Mouse (Mus musculus) midbrain, embryonic 14.5 days (tissue): ENCODE results near the gene Zfr2. TPM values are rescaled to one million over a fixed set of nuclear protein-coding genes. Genes with fewer than 3 reads are reported as not detected.
A peak's percentile ranks its signal among the peaks of the same experiment; 100 is the strongest.

Experiments
- ATAC-seq: fragments of 200-750 bp; cut with Nextera tagmentation; 2 replicates; pipeline ENCODE4 v1.8.0; 2017; ENCODE audit warnings: moderate number of reproducible peaks, moderate library complexity; ENCODE audit not compliant: low FRiP score, low TSS enrichment
- DNase-seq: peaks from one replicate; pipeline ENCODE4 v3.0.0-alpha.2; 2015
- H3K27ac ChIP-seq: fragments of 300-500 bp; sonication (generic); replicated peaks from 2 replicates; pipeline ENCODE4 v1.5.1; 2014; ENCODE audit warnings: mild to moderate bottlenecking, low read depth, low read length, moderate library complexity
- H3K27me3 ChIP-seq: fragments of 300-500 bp; sonication (generic); 2 replicates; pipeline ENCODE4 v1.6.1; 2014; ENCODE audit warnings: low read length, control low read depth, mixed read lengths; ENCODE audit not compliant: control insufficient read depth, insufficient read depth
- H3K36me3 ChIP-seq: fragments of 300-500 bp; sonication (generic); 2 replicates; pipeline ENCODE4 v1.6.1; 2014; ENCODE audit warnings: low read length, control low read depth; ENCODE audit not compliant: control insufficient read depth, insufficient read depth
- H3K4me1 ChIP-seq: fragments of 300-500 bp; sonication (generic); 2 replicates; pipeline ENCODE4 v1.6.1; 2014; ENCODE audit warnings: mild to moderate bottlenecking, antibody characterized with exemption, low read length, control low read depth; ENCODE audit not compliant: control insufficient read depth, insufficient read depth
- H3K4me2 ChIP-seq: fragments of 300-500 bp; sonication (generic); 2 replicates; pipeline ENCODE4 v1.6.1; 2014; ENCODE audit warnings: mild to moderate bottlenecking, low read length, moderate library complexity
- H3K4me3 ChIP-seq: fragments of 300-500 bp; sonication (generic); replicated peaks from 2 replicates; pipeline ENCODE4 v1.5.1; 2014; ENCODE audit warnings: low read depth, low read length
- H3K9ac ChIP-seq: fragments of 300-500 bp; sonication (generic); replicated peaks from 2 replicates; pipeline ENCODE4 v1.6.1; 2014; ENCODE audit warnings: mild to moderate bottlenecking, low read length, moderate library complexity
- H3K9me3 ChIP-seq: fragments of 300-500 bp; sonication (generic); 2 replicates; pipeline ENCODE4 v1.6.1; 2016; ENCODE audit warnings: low read length, control low read depth, mixed read lengths; ENCODE audit not compliant: control insufficient read depth
- WGBS: fragments of 180-500 bp; shearing (Covaris S2); extraction: QIAGEN DNeasy Blood & Tissue Kit; methylation state at CpG from one replicate; pipeline ENCODE4 v1.1.7; 2014; 5-methylcytosine and 5-hydroxymethylcytosine counted together
- polyA plus RNA-seq: library from polyadenylated mRNA; unstranded; fragments of >200 nt; fragmentation: Nextera tagmentation; extraction: Ambion mirVana; gene quantifications from 2 replicates; pipeline ENCODE4 v1.2.1, GENCODE M21; 2014

The Zfr2 gene
- polyA plus RNA-seq, 1 experiment from 2014 or later: 21.7 TPM

DNA sequence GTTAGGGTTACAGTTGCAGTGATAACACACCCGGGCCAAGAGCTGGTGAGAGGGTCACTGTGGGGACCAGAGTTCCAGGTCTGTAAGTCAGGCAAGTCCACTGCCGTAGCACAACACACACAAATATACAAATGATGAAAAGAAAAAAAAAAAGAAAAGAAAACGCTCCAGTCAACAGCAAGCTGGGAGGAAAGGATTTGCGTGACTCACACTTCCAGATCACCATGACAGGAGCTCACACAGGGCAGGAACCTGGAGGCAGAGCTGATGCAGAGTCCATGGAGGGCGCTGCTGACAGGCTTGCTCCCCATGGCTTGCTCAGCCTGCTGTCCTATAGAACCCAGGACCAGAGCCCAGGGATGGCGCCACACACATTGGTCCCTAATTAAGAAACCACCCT, 1.3 kb downstream of the Zfr2 start:
- H3K9ac ChIP-seq: no peak overlapping the region

DNA sequence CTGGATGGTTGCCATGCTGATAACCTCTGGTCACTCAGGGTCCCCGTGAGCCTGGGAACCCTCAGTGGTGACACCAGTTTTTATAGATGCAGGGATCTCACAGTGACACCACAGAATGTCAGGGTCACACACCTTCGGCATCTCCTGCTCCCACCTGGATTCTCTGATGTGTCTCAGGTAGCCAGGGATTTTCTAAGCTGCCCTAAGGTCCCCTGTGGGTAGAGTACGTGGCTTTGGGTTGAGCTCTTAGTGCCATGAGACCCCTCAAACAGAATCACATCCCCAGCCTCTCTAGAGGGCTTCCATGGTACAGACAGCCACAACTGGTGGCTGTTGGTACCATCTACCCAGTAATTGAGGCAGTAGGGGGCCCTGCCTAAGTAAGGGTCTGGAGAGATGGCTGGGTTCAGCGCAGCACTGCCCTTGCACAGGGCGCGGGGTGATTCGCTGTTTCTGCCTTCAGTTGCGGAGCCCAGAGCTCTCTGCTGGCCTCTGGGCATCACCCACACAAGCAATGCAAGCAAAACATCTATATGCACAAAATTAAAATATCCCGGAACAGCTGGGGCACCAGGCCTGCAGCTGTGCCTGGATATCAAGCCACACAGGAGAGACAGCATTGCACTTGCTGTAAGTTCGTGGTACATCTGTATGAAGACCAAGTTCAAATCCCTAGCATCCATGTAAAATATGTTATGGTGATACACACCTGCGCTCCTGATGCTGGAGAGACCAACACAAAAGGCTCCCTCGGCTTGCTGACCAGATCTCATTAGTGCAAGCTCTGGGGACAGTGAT, 3.7 kb downstream of the Zfr2 start:
- Histone ChIP-seq H3K27ac (no peak overlapping the region), H3K27me3 (peaks cover 17% of the 10 kb centered on the region; the same call in 1 of the 2 replicates), H3K4me3 (no peak overlapping the region), H3K9ac (no peak overlapping the region; the same call in 1 of the 2 replicates), H3K9me3 (no peaks in the 10 kb centered on the region), H3K36me3 (no peaks in the 10 kb centered on the region), H3K4me1 (peaks cover 8% of the 10 kb centered on the region), H3K4me2 (no peak overlapping the region)
- ATAC-seq: no peak
- DNase-seq: no peak
- WGBS: 86% methylated on average over 12 of the region's 12 CpGs

More for the DNA sequence above, 1.3 kb downstream of the Zfr2 start:
- H3K4me3 ChIP-seq: no peak overlapping the region
- DNase-seq (no peak), ATAC-seq (no peak)
- no peaks in the 10 kb centered on the region for H3K9me3 ChIP-seq
- no peak overlapping the region for H3K4me2 ChIP-seq
- H3K4me1 ChIP-seq: peaks cover 20% of the 10 kb centered on the region
- 82% methylated on average over 6 of the region's 6 CpGs for WGBS
- 0 out of 2 replicates have a peak, but pooled peaks cover under 1% of the 10 kb centered on the region for H3K36me3 ChIP-seq
- peaks cover 4% of the 10 kb centered on the region; the same call in 1 of the 2 replicates for H3K27me3 ChIP-seq
- H3K27ac ChIP-seq: no peak overlapping the region

DNA sequence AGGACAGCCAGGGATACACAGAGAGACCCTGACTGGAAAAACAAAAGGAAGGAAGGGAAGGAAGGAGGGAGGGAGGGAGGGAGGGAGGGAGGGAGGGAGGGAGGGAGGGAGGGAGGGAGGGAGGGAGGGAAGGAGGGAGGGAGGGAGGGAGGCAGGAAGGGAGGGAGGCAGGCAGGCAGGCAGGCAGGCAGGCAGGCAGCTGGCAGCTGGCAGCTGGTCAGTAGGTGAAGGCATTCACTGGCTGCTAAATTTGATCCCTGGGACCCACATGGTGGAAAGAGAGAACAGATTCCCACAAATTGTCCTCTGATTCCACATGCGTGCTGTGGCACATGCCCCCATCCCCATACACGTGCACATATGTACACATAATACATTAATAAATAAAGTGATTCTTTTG, 5.7 kb downstream of the Zfr2 start:
- Histone ChIP-seq H3K4me1 (peaks cover 4% of the 10 kb centered on the region), H3K4me2 (no peak overlapping the region), H3K9me3 (no peaks in the 10 kb centered on the region), H3K4me3 (no peak overlapping the region), H3K27ac (no peak overlapping the region), H3K27me3 (peaks cover 17% of the 10 kb centered on the region; the same call in 1 of the 2 replicates), H3K9ac (no peak overlapping the region), H3K36me3 (no peaks in the 10 kb centered on the region)
- no peak for ATAC-seq
- 84% methylated on average over 2 of the region's 2 CpGs for WGBS
- DNase-seq: no peak

DNA sequence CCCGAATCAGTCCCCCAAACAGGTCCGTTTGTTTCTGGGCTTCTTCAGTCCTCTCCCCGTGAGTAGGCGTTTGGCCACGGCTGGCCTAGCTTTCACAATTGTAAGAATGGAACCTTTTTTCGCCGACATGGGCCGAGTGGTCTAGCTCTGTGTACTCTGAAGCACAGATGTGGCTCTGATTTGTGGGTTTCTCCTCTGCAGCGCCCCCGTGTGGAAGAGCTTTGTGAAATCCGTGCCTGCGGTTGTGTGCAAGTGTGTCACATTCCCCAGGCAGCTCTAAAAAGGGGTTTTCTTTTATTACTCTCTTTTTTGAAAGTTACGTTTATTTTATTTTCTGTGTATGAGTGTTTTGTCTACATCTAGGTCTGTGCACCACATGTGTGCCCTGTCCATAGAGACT, 7.9 kb downstream of the Zfr2 start:
- no peak overlapping the region for H3K4me3 ChIP-seq
- H3K9ac ChIP-seq: no peak overlapping the region
- peak; percentile 79 for DNase-seq
- H3K27me3 ChIP-seq: peaks cover 17% of the 10 kb centered on the region; the same call in 1 of the 2 replicates
- H3K4me2 ChIP-seq: no peak overlapping the region
- WGBS: 23% methylated on average over 13 of the region's 13 CpGs
- no peaks in the 10 kb centered on the region for H3K4me1 ChIP-seq
- no peaks in the 10 kb centered on the region for H3K36me3 ChIP-seq
- no peak for ATAC-seq
- H3K9me3 ChIP-seq: no peaks in the 10 kb centered on the region
- no peak overlapping the region for H3K27ac ChIP-seq

DNA sequence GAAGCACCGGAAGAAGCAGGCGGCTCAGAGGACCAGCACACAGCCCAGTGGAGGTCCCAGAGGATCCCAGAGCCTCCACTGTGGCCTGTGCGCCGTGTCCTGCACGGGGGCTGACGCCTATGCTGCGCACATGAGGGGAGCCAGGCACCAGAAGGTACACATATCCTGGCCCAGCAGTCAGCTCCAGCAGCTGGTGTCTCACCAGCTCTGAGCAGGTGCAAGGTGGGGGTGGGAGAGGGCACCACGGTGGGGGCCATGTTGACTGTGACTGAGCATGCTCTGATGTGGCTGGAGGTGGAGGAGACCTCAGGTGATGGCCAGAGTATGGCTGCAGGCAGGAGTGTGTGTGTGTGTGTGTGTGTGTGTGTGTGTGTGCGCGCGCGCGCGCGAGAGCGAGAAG, 9.1 kb downstream of the Zfr2 start:
- no peak for ATAC-seq
- Histone ChIP-seq H3K9me3 (no peaks in the 10 kb centered on the region), H3K4me2 (no peak overlapping the region), H3K27me3 (peaks cover 17% of the 10 kb centered on the region; the same call in 1 of the 2 replicates), H3K9ac (no peak overlapping the region), H3K27ac (no peak overlapping the region), H3K4me1 (no peaks in the 10 kb centered on the region), H3K36me3 (0 out of 2 replicates have a peak, but pooled peaks cover 2% of the 10 kb centered on the region), H3K4me3 (no peak overlapping the region)
- WGBS: 92% methylated on average over 16 of the region's 16 CpGs
- no peak for DNase-seq

DNA sequence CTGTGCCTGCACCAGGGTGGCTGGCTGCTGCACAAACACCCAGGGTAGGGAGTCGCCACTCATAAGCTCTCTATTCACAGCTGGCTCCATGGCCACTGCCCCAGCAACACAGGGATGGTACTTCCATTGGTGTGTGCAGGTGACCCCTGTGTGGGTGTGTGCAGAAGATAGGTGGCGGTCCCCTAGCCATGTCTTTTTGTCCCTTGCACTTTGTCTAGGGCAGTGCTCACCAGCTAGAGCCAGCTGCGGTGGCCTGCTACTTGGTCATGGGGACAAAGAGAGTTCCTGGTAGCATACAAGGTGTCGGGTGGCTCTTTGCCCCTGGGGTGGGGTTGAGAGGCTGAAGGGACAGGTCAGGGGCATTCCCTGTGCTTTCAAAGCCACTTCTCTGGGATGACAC, 11.2 kb downstream of the Zfr2 start:
- ATAC-seq (no peak), DNase-seq (no peak)
- peaks cover 14% of the 10 kb centered on the region; the same call in 1 of the 2 replicates for H3K27me3 ChIP-seq
- H3K4me1 ChIP-seq: no peaks in the 10 kb centered on the region
- WGBS: 81% methylated on average over 4 of the region's 4 CpGs
- H3K36me3 ChIP-seq: 0 out of 2 replicates have a peak, but pooled peaks cover 12% of the 10 kb centered on the region
- no peak overlapping the region for H3K27ac ChIP-seq
- H3K9me3 ChIP-seq: no peaks in the 10 kb centered on the region
- H3K4me2 ChIP-seq: 0 out of 2 replicates have a peak overlapping the region, but pooled peaks have one; percentile 12
- H3K9ac ChIP-seq: no peak overlapping the region
- no peak overlapping the region for H3K4me3 ChIP-seq

DNA sequence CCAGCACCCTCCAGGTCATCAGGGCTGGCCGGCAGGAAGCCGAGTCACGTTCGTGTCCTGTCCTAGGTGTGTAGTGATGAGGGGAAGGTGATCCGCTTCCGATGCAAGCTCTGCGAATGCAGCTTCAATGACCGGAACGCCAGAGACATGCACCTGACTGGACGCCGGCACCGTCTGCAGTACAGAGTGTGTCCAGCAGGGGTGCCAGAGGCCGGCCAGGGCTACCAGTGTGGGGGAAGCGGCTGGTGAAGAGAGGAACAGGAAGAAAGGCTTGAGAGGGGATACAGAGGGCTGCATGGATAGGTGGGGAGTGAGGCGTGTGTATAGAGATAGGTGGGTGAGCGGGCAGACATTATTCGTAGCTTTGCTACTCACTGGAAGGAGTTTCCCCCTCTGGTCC, 11.6 kb downstream of the Zfr2 start:
- ATAC-seq (peak; percentile 75), DNase-seq (peak; percentile 85)
- Histone ChIP-seq H3K27ac (no peak overlapping the region), H3K4me3 (no peak overlapping the region), H3K27me3 (peaks cover 10% of the 10 kb centered on the region; the same call in 1 of the 2 replicates), H3K9ac (no peak overlapping the region), H3K4me2 (0 out of 2 replicates have a peak overlapping the region, but pooled peaks have one; percentile 12), H3K4me1 (no peaks in the 10 kb centered on the region), H3K9me3 (no peaks in the 10 kb centered on the region), H3K36me3 (0 out of 2 replicates have a peak, but pooled peaks cover 12% of the 10 kb centered on the region)
- 6% methylated on average over 17 of the region's 17 CpGs for WGBS

DNA sequence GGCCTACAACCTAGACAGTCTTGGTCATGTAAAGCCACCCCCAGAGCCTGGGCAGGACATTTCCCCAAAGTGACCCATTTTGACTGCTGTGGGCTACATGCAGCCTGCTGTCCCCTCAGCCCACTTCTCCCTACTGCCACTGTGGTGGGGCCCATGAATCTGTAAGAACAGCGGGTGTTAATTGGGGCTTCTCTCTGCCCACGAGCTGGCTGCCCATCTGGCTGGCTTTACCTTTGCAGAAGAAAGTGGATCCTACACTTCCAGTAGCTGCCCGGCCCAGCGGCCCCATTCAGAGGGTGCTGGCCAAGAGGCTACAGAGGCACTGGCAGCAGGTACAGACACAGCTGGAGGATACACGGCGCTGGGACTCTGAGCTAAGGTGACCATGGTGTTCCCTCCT, 12.2 kb downstream of the Zfr2 start:
- Histone ChIP-seq H3K27ac (no peak overlapping the region), H3K27me3 (peaks cover 4% of the 10 kb centered on the region; the same call in 1 of the 2 replicates), H3K4me1 (no peaks in the 10 kb centered on the region), H3K4me2 (no peak overlapping the region), H3K9me3 (no peaks in the 10 kb centered on the region), H3K9ac (no peak overlapping the region), H3K4me3 (no peak overlapping the region), H3K36me3 (0 out of 2 replicates have a peak, but pooled peaks cover 16% of the 10 kb centered on the region)
- 93% methylated on average over 6 of the region's 6 CpGs for WGBS
- ATAC-seq: no peak
- DNase-seq: no peak
